Mouse (Mus musculus): ENCODE data around the gene 0610010F05Rik.
"Not testable (repeated sequence)": the region's sequence is repeated elsewhere in the genome, so short reads cannot be mapped to it uniquely, and the experiment has no call there.

The 0610010F05Rik gene

GRCm38 (mm10) chr11:23632945-23633878, at the start of gene 0610010F05Rik:
Gene 0610010F05Rik, minus strand, starts transcription at chr11:23633639.
- peak; percentile 99 for DNase-seq

DNA sequence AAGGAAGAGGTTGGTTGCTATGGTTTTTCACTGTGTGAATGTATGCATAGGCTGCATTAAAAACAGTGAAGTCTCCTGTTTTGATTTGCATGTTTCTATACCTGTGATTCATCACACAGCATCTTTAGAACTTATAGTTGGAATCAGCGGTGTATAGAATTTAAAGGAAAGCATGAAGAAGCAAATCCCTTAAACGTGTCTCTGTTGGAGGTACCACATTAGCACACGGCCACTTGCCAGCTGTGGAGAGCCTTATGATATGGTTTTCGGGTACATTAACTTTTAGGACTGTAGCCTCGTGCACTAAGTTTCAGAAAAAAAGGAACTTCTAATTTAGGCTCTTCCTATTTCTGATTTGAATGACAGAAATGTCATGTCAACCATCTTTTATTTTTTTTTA, 49.1 kb upstream of the 0610010F05Rik start:
- no peak for DNase-seq

DNA sequence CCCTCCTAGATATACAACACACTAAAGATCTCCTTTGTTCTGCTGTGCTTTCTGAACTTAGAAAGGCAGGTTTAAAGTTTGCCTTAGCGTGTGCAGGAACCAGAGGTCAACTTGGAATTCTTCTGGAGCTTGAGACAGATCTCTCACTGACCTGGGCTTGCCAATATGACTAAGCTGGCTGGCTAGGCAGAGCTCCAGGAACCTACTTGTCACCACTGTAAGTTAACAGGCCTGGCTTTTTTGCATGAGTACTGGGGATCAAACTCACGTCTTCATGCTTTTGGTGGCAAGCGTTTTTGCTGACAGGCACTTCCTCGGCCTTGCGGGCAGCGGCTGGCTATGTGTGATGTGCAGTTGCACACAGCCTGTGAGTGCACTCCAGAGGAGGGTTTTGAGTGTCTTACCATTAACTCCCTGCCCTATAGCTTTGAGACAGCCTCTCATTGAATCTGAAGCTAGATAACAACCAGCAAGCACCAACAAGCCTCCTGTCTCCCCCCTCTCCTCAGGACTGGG, 47.1 kb upstream of the 0610010F05Rik start:
- DNase-seq, result peak; percentile 83

GRCm38 (mm10) chr11:23679044-23679642, 45.7 kb upstream of the 0610010F05Rik start:
- peak; percentile 84 for DNase-seq

GRCm38 (mm10) chr11:23676100-23676499, 42.7 kb upstream of the 0610010F05Rik start:
- DNase-seq, result peak; percentile 77

DNA sequence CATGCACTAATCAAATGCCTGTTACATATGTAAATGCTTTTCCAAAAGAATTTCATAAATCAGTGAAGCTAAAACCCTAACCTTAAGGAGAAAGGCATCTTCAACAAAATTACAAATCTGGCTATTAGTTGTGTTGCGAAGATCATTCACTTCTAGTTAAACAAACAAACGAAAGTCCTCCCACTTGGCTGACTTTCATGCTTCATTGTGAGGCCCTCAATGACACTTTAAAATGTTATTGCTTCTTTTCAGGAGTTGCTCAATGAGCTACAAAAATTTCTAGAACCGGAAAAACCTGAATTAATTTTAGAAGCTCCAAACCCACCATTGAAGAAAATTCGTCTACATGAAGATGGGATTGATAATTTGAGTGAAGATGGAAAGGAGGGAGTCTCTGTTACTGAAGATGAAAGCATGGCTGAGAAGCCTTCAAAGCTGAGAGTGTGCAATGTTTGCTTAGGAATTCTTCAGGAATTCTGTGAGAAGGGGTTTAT, 38.9 kb upstream of the 0610010F05Rik start:
- peak; percentile 7 for DNase-seq

- DNase-seq, result no peak
Observed at GRCm38 (mm10) chr11:23667128-23667527, 33.7 kb upstream of the 0610010F05Rik start.

- no peak for DNase-seq
Observed at GRCm38 (mm10) chr11:23666526-23666925, 33.1 kb upstream of the 0610010F05Rik start.

- peak; percentile 99 for DNase-seq
Observed at GRCm38 (mm10) chr11:23665798-23666501, 32.5 kb upstream of the 0610010F05Rik start, which contains the start of gene Pex13. Gene Pex13, minus strand, starts transcription at chr11:23665959.

DNA sequence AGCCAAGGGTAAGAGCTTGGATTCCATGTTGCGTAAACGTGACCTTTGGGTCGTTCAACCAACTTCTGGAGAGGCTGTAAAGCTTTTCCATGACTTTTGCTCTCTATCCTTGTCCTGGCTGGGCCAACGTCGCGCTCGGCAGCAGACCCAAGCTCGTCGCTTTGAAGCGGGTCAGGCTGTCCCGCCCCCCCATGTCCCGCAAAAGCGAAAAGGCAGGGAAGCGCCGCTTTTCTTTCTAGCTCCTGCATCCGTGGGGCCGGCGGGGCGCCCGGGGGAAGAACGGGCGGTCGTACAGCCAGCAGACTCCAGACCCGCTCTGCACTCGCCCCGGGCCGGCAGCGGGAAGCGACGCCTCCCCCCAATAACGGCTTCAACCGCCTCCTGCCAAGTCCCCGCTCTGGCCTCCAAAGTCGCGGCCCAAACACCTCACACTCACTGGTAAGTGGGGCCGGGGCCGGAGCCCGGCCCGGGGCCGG, 31.9 kb upstream of the 0610010F05Rik start, which contains the start of gene Pus10:
Gene Pus10, plus strand, starts transcription at position 364 of the 476 bp plus-strand sequence.
- DNase-seq, result no peak

- DNase-seq, result no peak
Observed at GRCm38 (mm10) chr11:23664232-23664631, 30.8 kb upstream of the 0610010F05Rik start.

- DNase-seq, result no peak
Observed at GRCm38 (mm10) chr11:23657791-23658190, 24.4 kb upstream of the 0610010F05Rik start.

GRCm38 (mm10) chr11:23653666-23654065, 20.2 kb upstream of the 0610010F05Rik start:
- DNase-seq, result no peak

DNA sequence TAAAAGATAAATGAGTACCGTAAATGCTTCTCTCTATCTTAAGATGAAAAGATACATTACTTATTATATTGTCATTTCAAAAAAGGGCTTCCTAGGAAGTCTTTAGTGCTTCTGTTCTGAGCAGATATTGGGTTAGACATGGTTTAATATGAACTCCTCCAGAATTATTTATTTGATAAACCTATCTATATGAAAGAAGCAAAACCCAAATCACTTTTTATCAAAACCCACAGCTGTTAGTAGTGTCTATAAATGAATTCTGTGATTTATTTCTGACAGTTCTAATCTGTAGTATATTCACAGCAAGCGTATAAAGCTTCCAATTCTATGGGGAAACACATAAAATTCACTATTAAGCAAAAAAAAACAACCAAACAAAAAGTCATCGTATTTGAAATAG, 14.4 kb upstream of the 0610010F05Rik start:
- no peak for DNase-seq

DNA sequence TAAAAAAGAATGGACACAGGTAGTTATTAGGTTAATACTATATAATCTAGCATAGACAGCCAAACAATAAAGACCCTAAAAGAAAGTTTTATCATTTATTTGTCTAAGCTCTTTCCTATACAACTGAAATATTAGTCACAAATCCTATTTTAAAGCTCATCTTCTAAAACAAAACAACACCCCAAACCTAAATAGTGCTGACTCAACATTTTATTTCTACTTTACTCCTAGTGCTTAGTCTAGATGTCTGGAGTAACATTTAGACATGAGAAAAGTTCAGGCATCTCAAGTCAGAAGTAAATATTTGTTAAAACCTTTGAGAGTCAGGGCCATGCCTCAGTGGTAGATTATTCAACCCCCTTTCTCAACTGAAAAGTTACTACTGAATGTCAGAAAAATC, 14.0 kb upstream of the 0610010F05Rik start:
- DNase-seq, result no peak

DNA sequence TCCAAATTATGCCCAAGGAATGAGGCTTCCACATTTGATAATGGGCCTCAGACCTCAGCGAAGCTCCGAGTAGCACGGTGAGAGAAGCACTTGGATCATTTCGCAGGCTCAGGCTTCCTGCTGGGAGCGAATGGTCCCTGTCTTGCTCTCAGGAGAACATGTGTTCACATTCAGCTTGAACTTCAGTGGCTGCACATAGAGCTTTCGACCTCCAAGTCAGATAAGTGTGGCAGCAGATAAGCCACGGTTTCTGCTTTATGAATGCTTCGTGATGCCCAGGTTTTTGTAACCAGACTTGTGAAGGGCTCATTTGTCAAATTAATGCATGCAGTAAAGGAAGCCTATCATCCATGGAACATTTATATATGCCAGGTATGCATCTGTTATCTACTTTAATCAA, 1.1 kb upstream of the 0610010F05Rik start:
- no peak for DNase-seq

DNA sequence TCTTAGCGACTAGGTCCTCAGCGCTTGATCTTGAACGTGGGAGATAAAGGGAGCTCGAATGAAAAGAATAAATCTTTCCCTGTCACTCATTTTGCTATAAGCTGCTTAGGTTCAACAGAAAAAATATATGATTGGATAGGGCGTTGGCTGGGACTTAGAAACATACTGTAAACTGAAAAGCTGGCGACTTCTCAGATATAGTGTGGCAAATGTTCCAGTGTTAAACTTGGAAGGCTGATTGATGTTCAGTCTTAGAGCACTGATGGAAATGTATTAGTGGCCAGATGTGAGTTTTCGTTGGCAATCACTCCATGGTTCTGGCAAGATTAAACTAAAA, 408 bp upstream of the 0610010F05Rik start:
- DNase-seq, result no peak

DNA sequence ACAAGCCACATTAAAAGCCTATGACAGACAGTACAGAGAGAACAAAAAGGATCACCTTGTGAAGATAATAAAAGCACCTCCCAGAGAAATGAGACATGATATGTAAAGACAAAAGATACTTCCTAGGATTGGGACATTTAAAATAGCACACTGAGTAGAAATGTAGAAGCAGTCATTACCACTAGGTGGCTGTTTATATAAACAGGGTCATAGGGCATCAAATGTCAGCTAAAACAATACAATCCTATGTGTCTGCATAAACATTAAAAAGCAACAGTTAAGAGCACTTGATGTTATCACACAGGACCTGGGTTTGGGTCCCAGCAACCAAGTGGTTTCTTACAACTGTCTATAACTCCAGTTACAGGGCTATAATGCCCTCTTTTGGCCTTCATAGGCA, 2.8 kb downstream of the 0610010F05Rik start:
- no peak for DNase-seq

GRCm38 (mm10) chr11:23618995-23619394, 14.4 kb downstream of the 0610010F05Rik start:
- no peak for DNase-seq

DNA sequence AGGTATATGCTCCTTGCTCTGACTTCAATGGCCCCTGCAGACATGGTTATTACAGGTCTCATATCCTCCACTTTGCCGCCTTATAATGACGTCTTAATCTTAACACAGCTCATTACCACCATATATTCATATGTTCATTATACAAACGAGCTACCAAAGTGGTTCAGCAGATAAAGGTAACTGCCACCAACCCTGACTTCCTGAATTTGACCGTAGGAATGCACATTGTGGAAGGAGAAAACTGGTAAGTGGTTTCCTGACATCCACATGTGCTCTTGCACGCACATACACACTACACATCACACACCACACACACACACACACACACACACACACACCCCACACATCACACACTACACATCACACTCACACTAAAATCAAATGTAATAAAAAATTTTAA, 18.9 kb downstream of the 0610010F05Rik start:
- no peak for DNase-seq

DNA sequence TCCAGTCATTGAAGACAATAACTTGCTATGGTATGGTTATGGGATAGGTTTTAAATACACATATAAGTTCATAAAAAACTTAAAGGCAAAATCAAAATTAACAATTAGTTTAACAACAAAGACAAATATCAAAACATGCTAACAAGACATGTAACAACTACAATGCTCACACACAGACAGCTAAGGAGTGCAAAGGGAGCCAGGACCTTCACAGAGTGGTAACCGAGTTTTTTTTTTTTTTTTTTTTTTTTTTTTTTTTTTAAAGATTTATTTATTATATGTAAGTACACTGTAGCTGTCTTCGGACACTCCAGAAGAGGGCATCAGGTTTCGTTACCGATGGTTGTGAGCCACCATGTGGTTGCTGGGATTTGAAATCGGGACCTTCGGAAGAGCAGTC, 26.1 kb downstream of the 0610010F05Rik start:
- not testable (repeated sequence) for DNase-seq

- peak; percentile 55 for DNase-seq
Observed at GRCm38 (mm10) chr11:23570130-23570529, 63.3 kb downstream of the 0610010F05Rik start.

- peak; percentile 90 for DNase-seq
Observed at GRCm38 (mm10) chr11:23565761-23566160, 67.7 kb downstream of the 0610010F05Rik start.

Measured in heart, adult 11 months (tissue).